Mouse (Mus musculus) ES-E14 (cell line): Measurements from ENCODE around the gene Ptx4. TPM values are rescaled to one million over a fixed set of nuclear protein-coding genes. Genes with fewer than 3 reads are reported as not detected.

Source experiments
- DNase-seq: peaks from one replicate; pipeline ENCODE4 v3.0.0-alpha.2; 2013; ENCODE audit warnings: low read depth, low spot score
- H3K27ac ChIP-seq: 2 replicates; pipeline ENCODE4 v1.5.1; 2012; ENCODE audit warnings: low read depth, mild to moderate bottlenecking, low read length, moderate library complexity, mixed read lengths; ENCODE audit not compliant: poor library complexity, insufficient read depth, severe bottlenecking
- H3K36me3 ChIP-seq: 2 replicates; pipeline ENCODE4 v1.6.1; 2012; ENCODE audit warnings: mild to moderate bottlenecking, low read length, moderate library complexity, mixed read lengths; ENCODE audit not compliant: control insufficient read depth, poor library complexity, insufficient read depth, severe bottlenecking
- H3K4me1 ChIP-seq, 2 experiments: fragments of 150-350 bp in 1 of 2; sonication (generic) in 1 of 2; 2 replicates each; pipeline ENCODE4 v1.6.1; 2012; ENCODE audit warnings: low read length in 2 of 2, mild to moderate bottlenecking in 1 of 2, mixed read lengths in 1 of 2; ENCODE audit not compliant: control insufficient read depth in 2 of 2, insufficient read depth in 2 of 2, poor library complexity in 1 of 2
- H3K4me3 ChIP-seq, 2 experiments: fragments of 150-350 bp in 1 of 2; sonication (generic) in 1 of 2; 2 replicates each; pipeline ENCODE4 v1.5.1; 2012; ENCODE audit warnings: low read length in 2 of 2, low read depth in 1 of 2, mild to moderate bottlenecking in 1 of 2, mixed read lengths in 1 of 2; ENCODE audit not compliant: insufficient read depth in 1 of 2, poor library complexity in 1 of 2, severe bottlenecking in 1 of 2
- H3K9ac ChIP-seq: 2 replicates; pipeline ENCODE4 v1.6.1; 2012; ENCODE audit warnings: low read depth, mild to moderate bottlenecking, low read length, mixed read lengths; ENCODE audit not compliant: poor library complexity, insufficient read depth, severe bottlenecking
- H3K9me3 ChIP-seq: fragments of 150-350 bp; sonication (generic); 2 replicates; pipeline ENCODE4 v1.6.1; 2012; ENCODE audit warnings: low read depth, mild to moderate bottlenecking, low read length; ENCODE audit not compliant: control insufficient read depth, insufficient read depth
- CHD2 ChIP-seq: IDR thresholded peaks from 2 replicates; pipeline ENCODE4 v1.6.1; 2014; ENCODE audit warnings: mild to moderate bottlenecking, low read depth, low read length, inconsistent platforms
- HCFC1 ChIP-seq: IDR thresholded peaks from 2 replicates; pipeline ENCODE4 v1.6.1; 2012; ENCODE audit warnings: low read length, inconsistent platforms, borderline replicate concordance; ENCODE audit not compliant: insufficient read depth
- MAFK ChIP-seq: IDR thresholded peaks from 2 replicates; pipeline ENCODE4 v1.6.1; 2014; ENCODE audit warnings: mild to moderate bottlenecking, low read depth, low read length, inconsistent platforms; ENCODE audit not compliant: insufficient read depth
- ZC3H11A ChIP-seq: IDR thresholded peaks from 2 replicates; pipeline ENCODE4 v1.6.1; 2012; ENCODE audit warnings: low read depth, mild to moderate bottlenecking, inconsistent platforms, low read length, borderline replicate concordance
- ZNF384 ChIP-seq: IDR thresholded peaks from 2 replicates; pipeline ENCODE4 v1.6.1; 2012; ENCODE audit warnings: low read depth, low read length, inconsistent platforms
- in situ Hi-C, 2 experiments: fragments of 600-800 bp; cut with MboI; formaldehyde crosslinking; loops; one replicate each; pipeline ENCODE4 v1.15.1; 2025; ENCODE audit warnings: low sequenced_read_pairs in 2 of 2, inconsistent platforms in 1 of 2; ENCODE audit not compliant: unreplicated experiment in 2 of 2
- total RNA-seq: library from RNA; depleted of rRNA; stranded (reverse); fragments of 300-350 nt; gene quantifications from 2 replicates; pipeline ENCODE4 v1.2.3, GENCODE M21; 2012; rRNA removed

Gene Ptx4
- total RNA-seq, 1 experiment: not detected

DNA sequence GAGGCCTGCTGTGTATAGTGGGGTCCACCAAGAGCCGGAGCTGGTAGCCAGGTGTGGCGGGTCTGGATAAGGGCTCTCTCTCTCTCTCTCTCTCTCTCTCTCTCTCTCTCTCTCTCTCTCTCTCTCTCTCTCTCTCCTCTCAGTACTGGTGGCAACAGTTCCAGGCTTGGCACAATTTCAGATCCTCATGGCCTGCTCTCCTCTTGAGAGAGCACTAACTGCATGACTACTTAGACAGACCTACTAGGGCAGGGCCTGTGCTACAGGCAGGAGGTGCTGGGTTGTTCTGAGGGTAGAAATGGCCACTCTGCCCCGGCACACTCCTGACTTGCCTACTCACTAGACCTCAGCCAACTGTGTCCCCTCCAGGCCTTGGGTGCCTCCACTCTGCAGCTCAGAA, 52.0 kb downstream of the Ptx4 start:
- no peak overlapping the region for H3K27ac ChIP-seq
- TF ChIP-seq ZNF384 (no peak), MAFK (no peak), CHD2 (no peak), HCFC1 (no peak), ZC3H11A (no peak)
- no peaks in the 10 kb centered on the region for H3K9me3 ChIP-seq
- in situ Hi-C loops: no loop called here
- H3K9ac ChIP-seq: no peak overlapping the region
- H3K4me1 ChIP-seq: peaks cover 0 to 4% of the 10 kb centered on the region in 2 experiments; a peak in 2 of 4 replicates
- no peaks in the 10 kb centered on the region for H3K36me3 ChIP-seq
- no peak for DNase-seq
- H3K4me3 ChIP-seq: no peak overlapping the region

Other genes starting within 250 kb of the Ptx4 start
- 85.8 and 118 TPM in 2 replicates for gene Nubp2, start 234.4 kb upstream of the Ptx4 start, total RNA-seq
- 34.2 and 37.1 TPM in 2 replicates for gene Spsb3, start 234.1 kb upstream of the Ptx4 start, total RNA-seq
- 21.8 and 33.7 TPM in 2 replicates for gene Eme2, start 225.7 kb upstream of the Ptx4 start, total RNA-seq
- 36.1 and 39.6 TPM in 2 replicates for gene Mrps34, start 225.6 kb upstream of the Ptx4 start, total RNA-seq
- 59.4 and 84.1 TPM in 2 replicates for gene Nme3, start 224.3 kb upstream of the Ptx4 start, total RNA-seq
- gene Mapk8ip3, start 183.8 kb upstream of the Ptx4 start, total RNA-seq: 55.7 and 63.7 TPM in 2 replicates
- gene Jpt2, start 160.1 kb upstream of the Ptx4 start, total RNA-seq: 90.3 and 105 TPM in 2 replicates
- 9.1 and 11.6 TPM in 2 replicates for gene Cramp1l, start 105.0 kb upstream of the Ptx4 start, total RNA-seq
- gene Ift140, start 104.7 kb upstream of the Ptx4 start, total RNA-seq: 8.1 and 12.1 TPM in 2 replicates
- gene Tmem204, start 37.2 kb upstream of the Ptx4 start, total RNA-seq: 0.32 and 0.62 TPM in 2 replicates
- 34.2 and 47.3 TPM in 2 replicates for gene Telo2, start 4.8 kb upstream of the Ptx4 start, total RNA-seq
- gene Clcn7, start 12.6 kb downstream of the Ptx4 start, total RNA-seq: 35.0 and 62.4 TPM in 2 replicates
- gene Ccdc154, start 41.7 kb downstream of the Ptx4 start, total RNA-seq: 0.18 and 0.32 TPM in 2 replicates
- gene Gm38655, start 54.7 kb downstream of the Ptx4 start, total RNA-seq: not detected in 2 replicates
- gene BC003965, start 63.8 kb downstream of the Ptx4 start, total RNA-seq: 22.8 and 25.5 TPM in 2 replicates
- 12.4 and 14.8 TPM in 2 replicates for gene Unkl, start 67.6 kb downstream of the Ptx4 start, total RNA-seq
- 17.3 and 28.5 TPM in 2 replicates for gene Gnptg, start 119.4 kb downstream of the Ptx4 start, total RNA-seq
- gene Tsr3, start 119.4 kb downstream of the Ptx4 start, total RNA-seq: 32.3 and 34.9 TPM in 2 replicates
- gene Baiap3, start 135.6 kb downstream of the Ptx4 start, total RNA-seq: 1.4 and 1.9 TPM in 2 replicates
- gene Ube2i, start 153.9 kb downstream of the Ptx4 start, total RNA-seq: 427 and 443 TPM in 2 replicates
- gene Prss34, start 177.6 kb downstream of the Ptx4 start, total RNA-seq: not detected in 2 replicates
- gene Prss28, start 187.9 kb downstream of the Ptx4 start, total RNA-seq: not detected in 2 replicates
- gene Prss29, start 197.9 kb downstream of the Ptx4 start, total RNA-seq: not detected in 2 replicates
- not detected in 2 replicates for gene Tpsab1, start 224.8 kb downstream of the Ptx4 start, total RNA-seq
- gene Tpsb2, start 245.5 kb downstream of the Ptx4 start, total RNA-seq: not detected in 2 replicates
- not detected in 2 replicates for gene Tpsg1, start 248.5 kb downstream of the Ptx4 start, total RNA-seq